21 mouse cellular contexts compared by ENCODE assay signal in the genomic region with DNA sequence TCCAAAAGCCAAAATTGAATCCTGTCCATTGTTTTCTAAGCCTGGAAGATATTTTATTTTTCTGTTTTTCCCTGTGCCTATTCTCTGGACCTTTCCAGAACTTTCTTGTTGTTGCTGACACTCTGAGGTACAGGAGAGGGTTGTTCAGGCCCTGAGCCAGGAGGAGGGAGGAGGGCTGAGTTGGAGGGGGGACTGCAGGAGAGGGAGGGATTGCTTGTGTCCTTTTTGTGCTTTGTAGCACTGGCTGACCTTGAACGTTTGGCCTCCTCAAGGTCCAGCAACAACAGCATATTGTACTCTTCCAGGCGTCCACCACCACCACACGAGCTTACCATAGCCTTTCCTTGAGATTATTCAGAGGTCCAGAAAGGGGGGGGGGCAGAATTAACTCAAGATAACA. TPM values are rescaled to one million over a fixed set of nuclear protein-coding genes. Genes with fewer than 3 reads are reported as not detected.
DNase-seq lines count a peak whose midpoint lies in the region; ATAC-seq and TF ChIP-seq lines count a peak whose summit lies in the region.
"Had no signal": no experiment of that assay in that cellular context is flagged by ENCODE, and none has a peak within 500 bp of the region (broad histone marks: within the 10 kb centered on the region; RNA-seq: fewer than 3 reads in every experiment).

No protein-coding gene starts in this region.

- H3K27me3 ChIP-seq in kidney, embryonic 14.5 days (ENCODE audit: control insufficient read depth, insufficient read depth, low read length): no peaks in the 10 kb centered on the region
- H3K27me3 ChIP-seq in heart, postnatal 0 days (ENCODE audit: control insufficient read depth, insufficient read depth, low read length): no peaks in the 10 kb centered on the region
- no peaks in the 10 kb centered on the region for H3K27me3 ChIP-seq in testis, adult 2 months (ENCODE audit: control insufficient read depth, insufficient read depth, low read length)
- H3K27me3 ChIP-seq: liver, embryonic 13.5 days; neural tube, embryonic 15.5 days had no signal

- no peak overlapping the region for H3K4me2 ChIP-seq in kidney, embryonic 14.5 days (replicated peaks; ENCODE audit: low read depth, low read length)
- no peak overlapping the region for H3K4me2 ChIP-seq in heart, postnatal 0 days (ENCODE audit: low read depth, low read length)
- H3K4me2 ChIP-seq: liver, embryonic 13.5 days; neural tube, embryonic 15.5 days had no signal

- H3K36me3 ChIP-seq in kidney, embryonic 14.5 days (ENCODE audit: control insufficient read depth, insufficient read depth, low read length): peaks cover 85% of the 10 kb centered on the region
- peaks cover 73% of the 10 kb centered on the region for H3K36me3 ChIP-seq in heart, postnatal 0 days (replicated peaks; ENCODE audit: control insufficient read depth, insufficient read depth, low read length)
- peaks cover 5% of the 10 kb centered on the region; the same call in 1 of the 2 replicates for H3K36me3 ChIP-seq in testis, adult 2 months (ENCODE audit: control insufficient read depth, insufficient read depth, low read length)

- WGBS in kidney, embryonic 14.5 days: 64% methylated on average over 3 of the region's 3 CpGs
- WGBS in heart, postnatal 0 days: 26% methylated on average over 3 of the region's 3 CpGs
- 49% methylated on average over 3 of the region's 3 CpGs for WGBS in lung, adult 2 months

- H3K27ac ChIP-seq in kidney, embryonic 14.5 days (ENCODE audit: low read depth, low read length): no peak overlapping the region
- H3K27ac ChIP-seq in heart, postnatal 0 days (ENCODE audit: low read depth): peak overlapping the region; percentile 62
- peak overlapping the region; percentile 63 for H3K27ac ChIP-seq in testis, adult 2 months (ENCODE audit: control insufficient read depth, insufficient read depth, low read depth, low read length)
- H3K27ac ChIP-seq: gastrocnemius, adult 2 months; liver, embryonic 13.5 days; neural tube, embryonic 15.5 days had no signal

- no peak overlapping the region for H3K9ac ChIP-seq in kidney, embryonic 14.5 days (ENCODE audit: low read depth, low read length)
- no peak overlapping the region for H3K9ac ChIP-seq in heart, postnatal 0 days (replicated peaks; ENCODE audit: low read depth, low read length)
- H3K9ac ChIP-seq: liver, embryonic 13.5 days; neural tube, embryonic 15.5 days had no signal

- peak; percentile 88 to 89 for DNase-seq in adrenal gland, adult (ENCODE audit: inconsistent age in 2 of 2, low spot score in 1 of 2)
- no peak for DNase-seq in adrenal gland, postnatal 4 days (ENCODE audit: low spot score in 2 of 2)
- DNase-seq in kidney, adult 9 months: peak; percentile 47
- peak; percentile 60 for DNase-seq in heart, postnatal 0 days (ENCODE audit: low spot score)
- DNase-seq in layer of hippocampus, postnatal 14 days (ENCODE audit: low spot score in 2 of 2): no peak
- no peak for DNase-seq in lung, adult 2 months
- DNase-seq: cerebellum, adult 2 months; gastrocnemius, adult 2 months; left cerebral cortex, postnatal 4 days; liver, embryonic 13.5 days; lung, postnatal 14 days; right cerebral cortex, postnatal 25 days; thymus, postnatal 36 days had no signal

- no peak for TF ChIP-seq EP300 in heart, postnatal 0 days (IDR thresholded peaks at IDR 0.05; ENCODE audit: low read depth)

- no peaks in the 10 kb centered on the region for H3K9me3 ChIP-seq in kidney, embryonic 14.5 days (ENCODE audit: control insufficient read depth, low read length)
- no peaks in the 10 kb centered on the region for H3K9me3 ChIP-seq in heart, postnatal 0 days (replicated peaks; ENCODE audit: control insufficient read depth, low read length)
- H3K9me3 ChIP-seq: liver, embryonic 13.5 days; neural tube, embryonic 15.5 days had no signal

- no peak for ATAC-seq in kidney, embryonic 14.5 days (ENCODE audit: low FRiP score, low TSS enrichment)
- ATAC-seq in heart, postnatal 0 days (ENCODE audit: insufficient read depth, low read depth): peak; percentile 89
- ATAC-seq: forebrain, embryonic 14.5 days had no signal

- H3K4me1 ChIP-seq in kidney, embryonic 14.5 days (ENCODE audit: control insufficient read depth, insufficient read depth, low read length): no peaks in the 10 kb centered on the region
- H3K4me1 ChIP-seq in heart, postnatal 0 days (ENCODE audit: control insufficient read depth, insufficient read depth): no peaks in the 10 kb centered on the region
- H3K4me1 ChIP-seq in testis, adult 2 months (ENCODE audit: control insufficient read depth, insufficient read depth, low read length): 0 out of 2 replicates have a peak, but pooled peaks cover 2% of the 10 kb centered on the region
- no peaks in the 10 kb centered on the region for H3K4me1 ChIP-seq in lung, adult 2 months (ENCODE audit: control insufficient read depth, insufficient read depth, low read length)
- H3K4me1 ChIP-seq: liver, embryonic 13.5 days; neural tube, embryonic 15.5 days had no signal

- no peak overlapping the region for H3K4me3 ChIP-seq in kidney, embryonic 14.5 days (ENCODE audit: low read length)
- H3K4me3 ChIP-seq in heart, postnatal 0 days (ENCODE audit: low read depth, low read length): no peak overlapping the region
- H3K4me3 ChIP-seq in testis, adult 2 months (ENCODE audit: control insufficient read depth, low read depth, low read length): no peak overlapping the region
- no peak overlapping the region for H3K4me3 ChIP-seq in lung, adult 2 months (replicated peaks; ENCODE audit: extremely low read depth, low read depth, low read length)
- H3K4me3 ChIP-seq: gastrocnemius, adult 2 months; liver, embryonic 13.5 days; neural tube, embryonic 15.5 days had no signal

- no peak for TF ChIP-seq POLR2A in testis, adult 2 months (IDR thresholded peaks at IDR 0.05; ENCODE audit: control insufficient read depth, low read depth, low read length)
- no peak for TF ChIP-seq POLR2A in lung, adult 2 months (IDR thresholded peaks at IDR 0.05; ENCODE audit: borderline replicate concordance, extremely low read depth, low read depth, low read length)

- TF ChIP-seq CTCF in heart, postnatal 0 days (IDR thresholded peaks at IDR 0.05; ENCODE audit: low read depth): no peak
- TF ChIP-seq CTCF in testis, adult 2 months (IDR thresholded peaks at IDR 0.05; ENCODE audit: control insufficient read depth, insufficient read depth, insufficient replicate concordance, low read depth, low read length): no peak
- no peak for TF ChIP-seq CTCF in lung, adult 2 months (IDR thresholded peaks at IDR 0.05; ENCODE audit: insufficient read depth, low read length)

RNA-seq across cellular contexts. Expression of a gene that starts 32.9 kb away (rescaled TPM):
- total RNA-seq in adrenal gland, postnatal 4 days (2021): 10 to 100 TPM; 83.5 to 96.1 TPM
- 6.6 and 10.3 TPM in 2 replicates for polyA plus RNA-seq in kidney, embryonic 14.5 days (2014; fragmentation: Nextera tagmentation; extraction: Ambion mirVana)
- 16.9 and 17.7 TPM in 2 replicates for total RNA-seq in heart, postnatal 0 days (2014; rRNA removed; ENCODE audit: low replicate concordance)
- polyA plus RNA-seq in heart, postnatal 0 days (2015; fragmentation: Nextera tagmentation; extraction: Ambion mirVana): 9.6 and 10.4 TPM in 2 replicates
- 20.8 and 27.9 TPM in 2 replicates for polyA plus RNA-seq in testis, adult 2 months (2012; rRNA removed)
- 100 to 1,000 TPM; 242 to 257 TPM for total RNA-seq in layer of hippocampus, postnatal 14 days (2021)
- 68.3 and 101 TPM in 2 replicates for polyA plus RNA-seq in lung, adult 2 months (2012; rRNA removed)

RNA-seq across cellular contexts. Expression of a gene that starts 38.0 kb away (rescaled TPM):
- 100 to 1,000 TPM; 139 to 150 TPM for total RNA-seq in adrenal gland, postnatal 4 days (2021)
- polyA plus RNA-seq in kidney, embryonic 14.5 days (2014; fragmentation: Nextera tagmentation; extraction: Ambion mirVana): 58.3 and 91.2 TPM in 2 replicates
- total RNA-seq in heart, postnatal 0 days (2014; rRNA removed; ENCODE audit: low replicate concordance): 36.7 and 42.9 TPM in 2 replicates
- polyA plus RNA-seq in heart, postnatal 0 days (2015; fragmentation: Nextera tagmentation; extraction: Ambion mirVana): 16.3 and 16.4 TPM in 2 replicates
- polyA plus RNA-seq in testis, adult 2 months (2012; rRNA removed): 39.6 and 42.1 TPM in 2 replicates
- 100 to 1,000 TPM; 116 to 131 TPM for total RNA-seq in layer of hippocampus, postnatal 14 days (2021)
- 45.3 and 67.5 TPM in 2 replicates for polyA plus RNA-seq in lung, adult 2 months (2012; rRNA removed)

RNA-seq across cellular contexts. Expression of a gene that starts 57.2 kb away (rescaled TPM):
- not detected for total RNA-seq in adrenal gland, postnatal 4 days (2021)
- not detected in 2 replicates for polyA plus RNA-seq in kidney, embryonic 14.5 days (2014; fragmentation: Nextera tagmentation; extraction: Ambion mirVana)
- not detected in 2 replicates for total RNA-seq in heart, postnatal 0 days (2014; rRNA removed; ENCODE audit: low replicate concordance)
- 0.63 TPM in 1 of 2 replicates, not detected in the other for polyA plus RNA-seq in heart, postnatal 0 days (2015; fragmentation: Nextera tagmentation; extraction: Ambion mirVana)
- 0.86 TPM in 1 of 2 replicates, not detected in the other for polyA plus RNA-seq in testis, adult 2 months (2012; rRNA removed)
- total RNA-seq in layer of hippocampus, postnatal 14 days (2021): not detected
- polyA plus RNA-seq in lung, adult 2 months (2012; rRNA removed): not detected in 2 replicates
- total RNA-seq: gastrocnemius, adult 2 months; layer of hippocampus, postnatal 10 days; left cerebral cortex, postnatal 4 days had no signal
- polyA plus RNA-seq: brain, embryonic 14.5 days; cerebellum, adult 2 months; forebrain, embryonic 14.5 days; intestine, embryonic 14.5 days; liver, embryonic 13.5 days; neural tube, embryonic 15.5 days; stomach, embryonic 14.5 days had no signal

Comparison
In these comparisons a context has a peak if more than half of its experiments do, and no peak if none do; other contexts are left out.
1. DNase-seq: peak in adrenal gland, adult (2 of 2), kidney, adult 9 months (single experiment) and heart, postnatal 0 days (single experiment); none in adrenal gland, postnatal 4 days (0 of 2), layer of hippocampus, postnatal 14 days (0 of 2) and lung, adult 2 months (single experiment).